Mouse (Mus musculus) stomach, postnatal 0 days (tissue): ENCODE data around the gene Sgca. TPM values are rescaled to one million over a fixed set of nuclear protein-coding genes. Genes with fewer than 3 reads are reported as not detected.
A peak's percentile ranks its signal among the peaks of the same experiment; 100 is the strongest.

Experiments used
- ATAC-seq: fragments of 200-750 bp; cut with Nextera tagmentation; 2 replicates; pipeline ENCODE4 v1.8.0; 2017; ENCODE audit not compliant: low FRiP score, low TSS enrichment
- DNase-seq: peaks from one replicate; pipeline ENCODE4 v3.0.0-alpha.2; 2016; ENCODE audit warnings: low spot score
- H3K27ac ChIP-seq: fragments of 300-500 bp; sonication (generic); replicated peaks from 2 replicates; pipeline ENCODE4 v1.5.1; 2014; ENCODE audit warnings: mild to moderate bottlenecking, control low read depth
- H3K27me3 ChIP-seq: fragments of 300-500 bp; sonication (generic); 2 replicates; pipeline ENCODE4 v1.6.1; 2014; ENCODE audit warnings: low read length; ENCODE audit not compliant: control insufficient read depth, insufficient read depth
- H3K36me3 ChIP-seq: fragments of 300-500 bp; sonication (generic); 2 replicates; pipeline ENCODE4 v1.6.1; 2014; ENCODE audit warnings: low read length, mixed read lengths; ENCODE audit not compliant: control insufficient read depth, insufficient read depth
- H3K4me1 ChIP-seq: fragments of 300-500 bp; sonication (generic); replicated peaks from 2 replicates; pipeline ENCODE4 v1.6.1; 2014; ENCODE audit warnings: antibody characterized with exemption; ENCODE audit not compliant: control insufficient read depth, insufficient read depth
- H3K4me2 ChIP-seq: fragments of 300-500 bp; sonication (generic); replicated peaks from 2 replicates; pipeline ENCODE4 v1.6.1; 2014; ENCODE audit warnings: low read depth, mild to moderate bottlenecking, control low read depth, moderate library complexity
- H3K4me3 ChIP-seq: fragments of 300-500 bp; sonication (generic); 2 replicates; pipeline ENCODE4 v1.5.1; 2014; ENCODE audit warnings: low read depth, low read length, control low read depth
- H3K9ac ChIP-seq: fragments of 300-500 bp; sonication (generic); 2 replicates; pipeline ENCODE4 v1.6.1; 2014; ENCODE audit warnings: mild to moderate bottlenecking, low read length, control low read depth, mixed read lengths
- H3K9me3 ChIP-seq: fragments of 300-500 bp; sonication (generic); 2 replicates; pipeline ENCODE4 v1.6.1; 2016; ENCODE audit warnings: low read length; ENCODE audit not compliant: control insufficient read depth
- CTCF ChIP-seq: IDR thresholded peaks from 2 replicates; pipeline ENCODE4 v1.5.1; 2016; ENCODE audit warnings: antibody characterized with exemption, low read depth, mild to moderate bottlenecking, moderate library complexity
- EP300 ChIP-seq: optimal IDR thresholded peaks from 2 replicates; pipeline ENCODE3; 2016; ENCODE audit warnings: antibody characterized with exemption
- WGBS: fragments of 180-500 bp; shearing (Covaris S2); extraction: QIAGEN DNeasy Blood & Tissue Kit; methylation state at CpG from one replicate; pipeline ENCODE4 v1.1.7; 2014; 5-methylcytosine and 5-hydroxymethylcytosine counted together
- polyA plus RNA-seq: library from polyadenylated mRNA; unstranded; fragments of >200 nt; fragmentation: Nextera tagmentation; extraction: Ambion mirVana; gene quantifications from 2 replicates; pipeline ENCODE4 v1.2.1, GENCODE M21; 2015

Gene Sgca
- polyA plus RNA-seq, 1 experiment from 2014 or later = 0.47 TPM

- Histone ChIP-seq H3K27me3 (no peaks in the 10 kb centered on the region), H3K4me1 (peaks cover 12% of the 10 kb centered on the region; the same call in 1 of the 2 replicates), H3K9ac (peak overlapping the region; percentile 2), H3K4me3 (0 out of 2 replicates have a peak overlapping the region, but pooled peaks have one; percentile 90), H3K4me2 (peak overlapping the region; percentile 99), H3K9me3 (no peaks in the 10 kb centered on the region), H3K27ac (no peak overlapping the region), H3K36me3 (peaks cover 11% of the 10 kb centered on the region; the same call in 1 of the 2 replicates)
- 77% methylated on average over 11 of the region's 11 CpGs for WGBS
- DNase-seq (no peak), ATAC-seq (no peak)
- TF ChIP-seq CTCF (no peak), EP300 (no peak)
These were observed 19.0 kb upstream of the Sgca start for GRCm38 (mm10) chr11:94994947-94995772.

DNA sequence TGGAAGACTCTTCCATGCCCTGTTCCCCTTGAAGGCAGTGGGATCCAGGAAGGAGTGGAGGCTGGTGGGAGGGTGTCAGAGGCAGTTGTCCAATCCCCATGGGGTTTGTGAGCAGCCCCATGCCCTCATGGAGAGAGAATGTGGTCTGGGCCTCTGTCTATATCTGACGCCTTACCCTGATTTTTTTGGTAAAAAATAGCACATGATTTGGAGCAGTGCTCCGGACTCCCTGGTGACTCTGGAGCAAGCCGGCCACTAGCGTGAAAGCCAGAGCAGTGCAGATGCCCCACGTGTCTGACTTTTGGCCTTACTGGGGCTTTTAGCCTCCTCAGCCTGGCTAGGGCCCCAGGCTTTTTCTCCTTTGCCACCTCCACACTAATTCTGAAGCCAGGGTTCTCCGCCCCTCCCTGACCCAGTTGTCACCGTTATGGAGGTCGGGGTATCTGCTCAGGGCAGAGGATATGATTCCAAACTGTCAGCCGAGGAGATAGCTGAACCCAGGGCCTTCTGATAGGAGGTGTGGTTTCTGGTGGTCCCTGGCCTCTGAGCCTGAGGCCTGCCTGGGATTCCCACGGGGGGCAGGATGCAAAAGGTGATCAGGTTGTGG lies 18.2 kb upstream of the Sgca start:
- peak overlapping the region; percentile 99 for H3K4me2 ChIP-seq
- WGBS = 37% methylated on average over 10 of the region's 10 CpGs
- no peak for ATAC-seq
- no peaks in the 10 kb centered on the region for H3K27me3 ChIP-seq
- no peak for DNase-seq
- H3K4me3 ChIP-seq = peak overlapping the region; percentile 90
- H3K9ac ChIP-seq = peak overlapping the region; percentile 2
- H3K36me3 ChIP-seq = peaks cover 11% of the 10 kb centered on the region; the same call in 1 of the 2 replicates
- no peaks in the 10 kb centered on the region for H3K9me3 ChIP-seq
- H3K4me1 ChIP-seq = peaks cover 12% of the 10 kb centered on the region; the same call in 1 of the 2 replicates
- no peak overlapping the region for H3K27ac ChIP-seq
- TF ChIP-seq EP300 (no peak), CTCF (no peak)

DNA sequence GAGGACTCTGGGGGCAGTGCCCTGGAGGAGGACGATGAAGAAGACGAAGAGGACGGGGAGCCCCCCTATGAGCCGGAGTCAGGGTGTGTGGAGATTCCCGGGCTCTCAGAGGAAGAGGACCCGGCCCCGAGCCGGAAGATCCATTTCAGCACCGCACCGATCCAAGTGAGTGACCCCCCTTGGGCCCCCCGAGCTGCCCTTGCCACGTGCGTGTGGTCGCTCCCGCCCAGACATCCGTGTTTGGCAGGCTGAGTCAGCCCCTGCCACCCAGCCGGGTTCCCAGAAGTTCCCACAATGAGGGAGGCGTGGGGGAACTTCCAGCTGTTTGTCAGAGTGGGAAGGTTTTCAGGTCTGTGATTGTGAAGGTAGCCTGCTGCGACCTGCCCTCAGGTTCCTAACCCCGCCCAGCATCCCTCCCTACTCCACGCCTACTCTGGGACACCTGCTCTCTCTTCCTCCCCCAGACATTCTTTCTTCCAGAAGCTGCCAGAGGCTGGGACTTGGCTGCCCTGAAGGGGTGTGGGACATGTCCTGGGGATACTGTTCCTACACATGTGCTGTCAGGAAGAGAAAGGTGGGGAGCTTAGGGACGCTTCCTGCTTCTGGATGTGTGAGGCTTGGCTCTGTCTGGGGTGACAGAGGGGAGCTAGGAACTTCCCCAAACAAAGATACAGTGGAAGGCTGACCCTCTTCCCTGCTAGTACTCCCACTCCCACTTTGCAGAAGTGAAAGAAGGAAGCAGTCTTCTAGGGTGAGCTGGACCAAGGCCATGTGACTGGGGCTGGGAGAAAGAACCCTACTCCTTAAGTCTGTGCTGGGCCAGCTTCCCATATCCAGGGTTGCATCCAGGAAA lies 16.9 kb upstream of the Sgca start:
- DNase-seq (peak; percentile 88), ATAC-seq (peak; percentile 36)
- no peak for TF ChIP-seq EP300
- no peak for TF ChIP-seq CTCF
- H3K9me3 ChIP-seq = no peaks in the 10 kb centered on the region
- H3K9ac ChIP-seq = peak overlapping the region; percentile 86
- peak overlapping the region; percentile 90 for H3K4me3 ChIP-seq
- WGBS = under 1% methylated on average over 19 of the region's 22 CpGs
- peak overlapping the region; percentile 99 for H3K4me2 ChIP-seq
- no peaks in the 10 kb centered on the region for H3K27me3 ChIP-seq
- H3K36me3 ChIP-seq = peaks cover 5% of the 10 kb centered on the region; the same call in 1 of the 2 replicates
- H3K27ac ChIP-seq = peak overlapping the region; percentile 93
- H3K4me1 ChIP-seq = peaks cover 17% of the 10 kb centered on the region; the same call in 1 of the 2 replicates

- Histone ChIP-seq H3K36me3 (peaks cover 4% of the 10 kb centered on the region; the same call in 1 of the 2 replicates), H3K27ac (peak overlapping the region; percentile 93), H3K4me2 (peak overlapping the region; percentile 99), H3K4me1 (peaks cover 17% of the 10 kb centered on the region; the same call in 1 of the 2 replicates), H3K9me3 (no peaks in the 10 kb centered on the region), H3K4me3 (peak overlapping the region; percentile 90), H3K27me3 (no peaks in the 10 kb centered on the region), H3K9ac (peak overlapping the region; percentile 86)
- DNase-seq (peak; percentile 35), ATAC-seq (no peak)
- WGBS = 2% methylated on average over 20 of the region's 20 CpGs
- TF ChIP-seq CTCF (no peak), EP300 (no peak)
These were observed 16.3 kb upstream of the Sgca start for GRCm38 (mm10) chr11:94992480-94992753.

DNA sequence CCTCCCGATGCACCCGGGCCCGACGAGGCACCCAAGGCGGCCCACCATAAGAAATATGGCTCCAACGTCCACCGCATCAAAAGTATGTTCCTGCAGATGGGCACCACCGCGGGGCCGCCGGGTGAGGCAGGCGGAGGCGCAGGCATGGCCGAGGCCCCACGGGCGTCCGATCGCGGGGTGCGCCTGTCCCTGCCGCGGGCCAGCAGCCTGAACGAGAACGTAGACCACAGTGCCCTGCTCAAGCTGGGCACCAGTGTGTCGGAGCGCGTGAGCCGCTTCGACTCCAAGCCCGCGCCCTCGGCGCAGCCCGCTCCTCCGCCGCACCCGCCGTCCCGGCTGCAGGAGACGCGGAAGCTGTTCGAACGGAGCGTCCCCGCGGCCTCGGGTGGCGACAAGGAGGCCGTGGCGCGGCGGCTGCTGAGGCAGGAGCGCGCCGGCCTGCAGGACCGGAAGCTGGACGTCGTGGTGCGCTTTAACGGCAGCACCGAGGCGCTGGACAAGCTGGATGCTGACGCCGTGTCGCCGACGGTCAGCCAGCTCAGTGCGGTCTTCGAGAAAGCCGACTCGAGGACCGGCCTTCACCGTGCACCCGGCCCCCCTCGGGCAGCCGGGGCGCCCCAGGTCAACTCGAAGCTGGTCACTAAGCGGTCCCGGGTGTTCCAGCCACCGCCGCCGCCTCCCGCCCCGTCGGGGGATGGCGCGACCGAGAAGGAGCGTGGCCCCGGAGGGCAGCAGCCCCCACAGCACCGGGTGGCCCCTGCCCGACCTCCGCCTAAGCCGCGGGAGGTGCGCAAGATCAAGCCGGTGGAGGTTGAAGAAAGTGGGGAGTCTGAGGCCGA lies 15.7 kb upstream of the Sgca start:
- DNase-seq = peak; percentile 66
- H3K9ac ChIP-seq = peak overlapping the region; percentile 86
- no peaks in the 10 kb centered on the region for H3K9me3 ChIP-seq

More for the DNA sequence above, 15.7 kb upstream of the Sgca start:
- TF ChIP-seq CTCF = no peak
- TF ChIP-seq EP300 = no peak
- Histone ChIP-seq H3K4me2 (peak overlapping the region; percentile 99), H3K27me3 (no peaks in the 10 kb centered on the region), H3K36me3 (peaks cover 4% of the 10 kb centered on the region; the same call in 1 of the 2 replicates), H3K27ac (peak overlapping the region; percentile 93), H3K4me3 (peak overlapping the region; percentile 90), H3K4me1 (peaks cover 17% of the 10 kb centered on the region; the same call in 1 of the 2 replicates)
- under 1% methylated on average over 77 of the region's 99 CpGs for WGBS
- 0 out of 2 replicates have a peak, but pooled peaks have one; percentile 2 for ATAC-seq
